Mouse (Mus musculus) CH12.LX (cell line): ENCODE results near the gene Tmem110. TPM values are rescaled to one million over a fixed set of nuclear protein-coding genes. Genes with fewer than 3 reads are reported as not detected.

Experiments
- DNase-seq: peaks from one replicate; pipeline ENCODE4 v3.0.0-alpha.2; 2013; ENCODE audit errors: extremely low read depth
- H3K27ac ChIP-seq: 2 replicates; pipeline ENCODE4 v1.5.1; 2012; ENCODE audit warnings: low read depth, mild to moderate bottlenecking, control low read depth, moderate library complexity; ENCODE audit not compliant: insufficient read depth
- H3K27me3 ChIP-seq: replicated peaks from 2 replicates; pipeline ENCODE3; 2012; ENCODE audit warnings: inconsistent platforms
- H3K36me3 ChIP-seq, 2 experiments: replicated peaks in 1 of 2; 2 replicates each; pipeline versions ENCODE3 to v1.6.1; 2012; ENCODE audit warnings: inconsistent platforms in 1 of 2, low read length in 1 of 2, mild to moderate bottlenecking in 1 of 2, mixed read lengths in 1 of 2, moderate library complexity in 1 of 2; ENCODE audit not compliant: control insufficient read depth in 1 of 2, insufficient read depth in 1 of 2
- H3K4me1 ChIP-seq, 2 experiments: 2 replicates each; pipeline ENCODE4 v1.6.1; 2012; ENCODE audit warnings: inconsistent platforms in 1 of 2, moderate library complexity in 1 of 2; ENCODE audit not compliant: insufficient read depth in 2 of 2, control insufficient read depth in 1 of 2
- H3K4me2 ChIP-seq: 2 replicates; pipeline ENCODE4 v1.6.1; 2012; ENCODE audit warnings: low read depth, mild to moderate bottlenecking, control low read depth; ENCODE audit not compliant: poor library complexity, insufficient read depth, severe bottlenecking
- H3K4me3 ChIP-seq, 3 experiments: fragments of 150-350 bp in 1 of 3; sonication (generic) in 1 of 3; replicated peaks in 1 of 3; 2 replicates each; pipeline versions ENCODE3 to v1.5.1; 2011 to 2012; ENCODE audit warnings: low read depth in 2 of 3, low read length in 2 of 3, mild to moderate bottlenecking in 2 of 3, moderate library complexity in 2 of 3, control low read depth in 1 of 3, improper control_type of control experiment in 1 of 3, inconsistent platforms in 1 of 3, mixed read lengths in 1 of 3; ENCODE audit not compliant: poor library complexity in 1 of 3
- H3K79me2 ChIP-seq: replicated peaks from 2 replicates; pipeline ENCODE4 v1.6.1; 2012; ENCODE audit warnings: mild to moderate bottlenecking, moderate library complexity; ENCODE audit not compliant: control insufficient read depth, poor library complexity, insufficient read depth, severe bottlenecking; ENCODE audit errors: extremely low read depth
- H3K9ac ChIP-seq: 2 replicates; pipeline ENCODE4 v1.6.1; 2012; ENCODE audit warnings: low read depth, mild to moderate bottlenecking, control low read depth, moderate library complexity; ENCODE audit not compliant: insufficient read depth
- H3K9me3 ChIP-seq: replicated peaks from 2 replicates; pipeline ENCODE3; 2012; ENCODE audit warnings: low read length, inconsistent platforms, mixed read lengths
- BHLHE40 ChIP-seq: IDR thresholded peaks from 2 replicates; pipeline ENCODE4 v1.6.1; 2011; ENCODE audit warnings: mild to moderate bottlenecking, low read depth, low read length, improper control_type of control experiment
- CTCF ChIP-seq, 2 experiments: IDR thresholded peaks in 1 of 2; conservative IDR thresholded peaks in 1 of 2; 2 replicates each; pipeline ENCODE4 v1.5.1; 2011 to 2012; ENCODE audit warnings: low read depth in 2 of 2, low read length in 2 of 2, improper control_type of control experiment in 1 of 2, inconsistent platforms in 1 of 2, mild to moderate bottlenecking in 1 of 2, moderate library complexity in 1 of 2
- ETS1 ChIP-seq: conservative IDR thresholded peaks from 2 replicates; pipeline ENCODE4 v1.6.1; 2012; ENCODE audit warnings: low read depth, mild to moderate bottlenecking, inconsistent platforms, low read length, improper control_type of control experiment, moderate library complexity
- GABPA ChIP-seq: IDR thresholded peaks from 2 replicates; pipeline ENCODE4 v1.6.1; 2012; ENCODE audit warnings: low read depth, low read length, improper control_type of control experiment, inconsistent platforms; ENCODE audit not compliant: insufficient replicate concordance
- HCFC1 ChIP-seq: IDR thresholded peaks from 2 replicates; pipeline ENCODE4 v1.6.1; 2012; ENCODE audit warnings: low read depth, mild to moderate bottlenecking, inconsistent platforms, low read length, improper control_type of control experiment
- IRF4 ChIP-seq: IDR thresholded peaks from 2 replicates; pipeline ENCODE4 v1.6.1; 2014; ENCODE audit warnings: low read depth, mild to moderate bottlenecking, inconsistent platforms, low read length, improper control_type of control experiment
- JUN ChIP-seq: IDR thresholded peaks from 2 replicates; pipeline ENCODE4 v1.6.1; 2011; ENCODE audit warnings: low read depth, mild to moderate bottlenecking, low read length, improper control_type of control experiment, moderate library complexity; ENCODE audit not compliant: insufficient read depth
- KAT2A ChIP-seq: IDR thresholded peaks from 2 replicates; pipeline ENCODE4 v1.6.1; 2012; ENCODE audit warnings: low read length, improper control_type of control experiment, inconsistent platforms; ENCODE audit not compliant: insufficient replicate concordance
- MAFK ChIP-seq: IDR thresholded peaks from 2 replicates; pipeline ENCODE4 v1.6.1; 2011; ENCODE audit warnings: low read length, improper control_type of control experiment; ENCODE audit not compliant: insufficient replicate concordance
- MAX ChIP-seq: IDR thresholded peaks from 2 replicates; pipeline ENCODE4 v1.6.1; 2011; ENCODE audit warnings: low read length, improper control_type of control experiment
- MAZ ChIP-seq: IDR thresholded peaks from 2 replicates; pipeline ENCODE4 v1.6.1; 2012; ENCODE audit warnings: low read depth, mild to moderate bottlenecking, inconsistent platforms, low read length, improper control_type of control experiment, moderate library complexity
- MEF2A ChIP-seq: IDR thresholded peaks from 2 replicates; pipeline ENCODE4 v1.6.1; 2014; ENCODE audit warnings: low read depth, mild to moderate bottlenecking, inconsistent platforms, low read length, improper control_type of control experiment, borderline replicate concordance
- NELFE ChIP-seq: IDR thresholded peaks from 2 replicates; pipeline ENCODE4 v1.6.1; 2011; ENCODE audit warnings: low read depth, low read length, improper control_type of control experiment
- NRF1 ChIP-seq: IDR thresholded peaks from 2 replicates; pipeline ENCODE4 v1.6.1; 2014; ENCODE audit warnings: low read depth, mild to moderate bottlenecking, inconsistent platforms, low read length, improper control_type of control experiment, moderate library complexity
- PAX5 ChIP-seq: IDR thresholded peaks from 2 replicates; pipeline ENCODE4 v1.6.1; 2012; ENCODE audit warnings: low read length, inconsistent platforms, mixed read lengths
- SIN3A ChIP-seq: IDR thresholded peaks from 2 replicates; pipeline ENCODE4 v1.6.1; 2012; ENCODE audit warnings: low read length, improper control_type of control experiment, inconsistent platforms
- TCF12 ChIP-seq: IDR thresholded peaks from 2 replicates; pipeline ENCODE4 v1.6.1; 2014; ENCODE audit warnings: low read depth, mild to moderate bottlenecking, inconsistent platforms, low read length, improper control_type of control experiment
- UBTF ChIP-seq: IDR thresholded peaks from 2 replicates; pipeline ENCODE4 v1.6.1; 2012; ENCODE audit warnings: low read depth, mild to moderate bottlenecking, inconsistent platforms, low read length, improper control_type of control experiment, moderate library complexity
- USF2 ChIP-seq: conservative IDR thresholded peaks from 2 replicates; pipeline ENCODE4 v1.6.1; 2011; ENCODE audit warnings: low read depth, low read length, improper control_type of control experiment
- ZNF384 ChIP-seq: IDR thresholded peaks from 2 replicates; pipeline ENCODE4 v1.6.1; 2012; ENCODE audit warnings: low read depth, low read length, improper control_type of control experiment, inconsistent platforms
- dilution Hi-C: fragments of 300-500 bp; cut with MboI; formaldehyde crosslinking; loops from 2 replicates; pipeline ENCODE4 v1.14.3; 2020; ENCODE audit warnings: low sequenced_read_pairs; ENCODE audit not compliant: extremely low pct_unique_long_range_greater_than_20kb, extremely low pct_ligation_motif_present
- in situ Hi-C: fragments of 300-500 bp; cut with MboI; formaldehyde crosslinking; loops from 3 replicates; pipeline ENCODE4 v1.14.3; 2019; ENCODE audit warnings: low sequenced_read_pairs, low pct_ligation_motif_present, low pct_unique_long_range_greater_than_20kb, mixed read lengths
- polyA plus RNA-seq: library from polyadenylated mRNA; unstranded; fragments of >175 nt; gene quantifications from 2 replicates; pipeline ENCODE4 v1.2.1, GENCODE M21; 2012; ENCODE audit warnings: low read depth; ENCODE audit not compliant: insufficient read length
- total RNA-seq, 2 experiments: library from RNA; depleted of rRNA; stranded (reverse); fragments of 300-350 nt in 1 of 2; fragments of >200 nt in 1 of 2; gene quantifications; 2 replicates each; pipeline ENCODE4 v1.2.3; 2012 to 2014

Tmem110 gene
- total and polyA plus RNA-seq, 3 experiments = 10.3 to 26.2 (median 19.4) TPM

GRCm38 (mm10) chr14:30824456-30824995 is 864 bp upstream of the Tmem110 start:
- Histone ChIP-seq H3K27ac (no peak overlapping the region), H3K4me3 (no peak overlapping the region), H3K9ac (no peak overlapping the region), H3K9me3 (no peaks in the 10 kb centered on the region), H3K36me3 (peaks cover 4 to 7% of the 10 kb centered on the region in 2 experiments), H3K27me3 (no peaks in the 10 kb centered on the region), H3K79me2 (peaks cover 27% of the 10 kb centered on the region), H3K4me1 (peaks cover 6 to 36% of the 10 kb centered on the region in 2 experiments; a peak in 3 of 4 replicates), H3K4me2 (no peak overlapping the region)
- DNase-seq = no peak
- in situ Hi-C loops (no loop called here), dilution Hi-C loops (no loop called here)
- TF ChIP-seq SIN3A (no peak), JUN (no peak), HCFC1 (no peak), MAX (no peak), NELFE (no peak), ETS1 (no peak), BHLHE40 (no peak), MAFK (no peak), GABPA (no peak), MAZ (no peak), UBTF (no peak), ZNF384 (no peak), MEF2A (no peak), CTCF (conservative IDR thresholded peaks at IDR 0.05 in 1 of 2, IDR thresholded peaks at IDR 0.05 in 1 of 2; ENCODE audit: low read depth in 2 of 2, low read length in 2 of 2) (no peak), KAT2A (no peak), PAX5 (no peak), TCF12 (no peak), NRF1 (no peak), IRF4 (no peak)

GRCm38 (mm10) chr14:30825021-30825475 is 342 bp upstream of the Tmem110 start:
- H3K4me3 ChIP-seq = peak overlapping the region in 1 of 3 experiments; percentile 86
- no peak for DNase-seq
- peaks cover 6 to 41% of the 10 kb centered on the region in 2 experiments; a peak in 3 of 4 replicates for H3K4me1 ChIP-seq
- no peaks in the 10 kb centered on the region for H3K9me3 ChIP-seq
- no peak overlapping the region for H3K9ac ChIP-seq
- peaks cover 32% of the 10 kb centered on the region for H3K79me2 ChIP-seq
- H3K27me3 ChIP-seq = no peaks in the 10 kb centered on the region
- in situ Hi-C loops (no loop called here), dilution Hi-C loops (no loop called here)
- peaks cover 0 to 2% of the 10 kb centered on the region in 2 experiments for H3K36me3 ChIP-seq
- TF ChIP-seq SIN3A (0 out of 2 replicates have a peak, but pooled peaks have one; percentile 4), USF2 (no peak)
- no peak overlapping the region for H3K27ac ChIP-seq
- H3K4me2 ChIP-seq = no peak overlapping the region
